In the genomic region with DNA sequence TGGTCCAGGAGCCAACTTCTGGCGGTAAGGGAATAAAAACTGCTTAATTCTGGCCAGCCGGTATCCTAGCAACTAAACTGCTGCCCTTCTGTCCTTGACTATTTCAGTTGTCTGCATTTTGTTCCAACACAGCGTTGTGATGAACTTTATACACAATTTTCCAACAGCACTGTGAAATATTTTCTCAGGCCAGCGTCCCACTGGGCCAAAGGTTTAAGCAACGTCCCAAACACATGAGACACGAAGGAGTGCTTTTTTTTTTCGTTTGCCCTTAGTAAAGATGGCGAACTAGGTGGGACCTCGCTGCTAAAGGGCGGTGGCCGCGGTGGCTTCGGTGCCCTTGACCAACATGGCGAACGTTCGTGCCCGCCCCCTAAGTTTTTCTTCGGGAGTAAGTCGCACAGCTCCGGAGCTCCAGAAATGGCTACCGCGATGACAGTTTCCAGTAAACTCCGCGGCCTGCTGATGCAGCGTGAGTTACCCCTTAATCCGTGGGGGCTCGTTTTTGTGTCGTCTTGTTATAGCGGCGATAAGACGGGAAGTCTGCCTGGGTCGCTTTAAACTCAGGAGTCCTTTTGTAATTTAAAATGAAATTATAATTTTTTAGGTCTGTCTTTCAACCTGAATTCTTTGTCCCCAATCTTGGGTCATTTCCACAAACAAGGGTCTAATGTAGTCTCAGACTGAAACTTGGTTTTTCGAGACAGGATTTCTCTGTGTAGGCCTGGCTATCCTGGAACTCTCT, we compare ENCODE assay signal across 8 mouse cellular contexts. TPM values are rescaled to one million over a fixed set of nuclear protein-coding genes. Genes with fewer than 3 reads are reported as not detected.
DNase-seq lines count a peak whose midpoint lies in the region; ATAC-seq lines count a peak whose summit lies in the region.

A gene (plus strand): TSS at position 277 of the 745 bp plus-strand sequence.

- ATAC-seq in inflammation-experienced regulatory T-cells, adult 6 months = peak; percentile 82
- peak; percentile 78 for ATAC-seq in megakaryocyte-erythroid progenitor cell, adult 5-6 weeks (replicated peaks; ENCODE audit: low FRiP score, low TSS enrichment, poor library complexity, severe bottlenecking)

- peak; percentile 94 to 98 for DNase-seq in adrenal gland, adult (ENCODE audit: inconsistent age in 2 of 2, low spot score in 1 of 2)
- DNase-seq in embryo, embryonic 10.5 days (ENCODE audit: low spot score) = peak; percentile 97
- peak; percentile 93 for DNase-seq in gastrocnemius, postnatal 14 days
- DNase-seq in left cerebral cortex, postnatal 10 days (ENCODE audit: extremely low spot score in 1 of 2, low spot score in 2 of 2) = peak; percentile 92 to 94
- peak; percentile 87 for DNase-seq in right cerebral cortex, postnatal 25 days
- peak; percentile 90 to 94 for DNase-seq in urinary bladder, postnatal 4 days (ENCODE audit: low spot score in 2 of 2)

- intact Hi-C loops in gastrocnemius, postnatal 14 days (cut with DNase I; ENCODE audit: low total_unique reads) = loop anchor here (5.0 kb wide), 1 partner anchor 37 kb away; a partner anchor contains a TSS
- intact Hi-C loops in left cerebral cortex, postnatal 10 days (cut with DNase I) = loop anchor here (5.0 kb wide), 1 partner anchor 42 kb away; no protein-coding TSS in a partner anchor

RNA-seq across cellular contexts. Expression of the gene that starts here (rescaled TPM):
- 100 to 1,000 TPM; 198 to 334 TPM for total RNA-seq in gastrocnemius, postnatal 14 days (2021)
- 100 to 1,000 TPM; 190 to 267 (median 222) TPM for polyA plus RNA-seq in inflammation-experienced regulatory T-cells, adult 6 months (2017; shearing (Covaris generic))
- 10 to 100 TPM; 40.8 to 43.3 TPM for total RNA-seq in left cerebral cortex, postnatal 10 days (2021)
- total RNA-seq in megakaryocyte-erythroid progenitor cell, adult 5-6 weeks (2014; fragmentation: Nextera tagmentation) = 119 and 130 TPM in 2 replicates
- total RNA-seq in megakaryocyte-erythroid progenitor cell, adult 5-6 weeks (2017) = 85.5 and 95.0 TPM in 2 replicates

Comparison
In these comparisons a context has a peak if more than half of its experiments do, and no peak if none do; other contexts are left out.
1. Peak in every context shown above with its lines: DNase-seq and ATAC-seq.